Mouse (Mus musculus) stomach, embryonic 15.5 days (tissue): ENCODE data around the gene Nsd1. TPM values are rescaled to one million over a fixed set of nuclear protein-coding genes. Genes with fewer than 3 reads are reported as not detected.
"Not testable (repeated sequence)": the region's sequence is repeated elsewhere in the genome, so short reads cannot be mapped to it uniquely, and the experiment has no call there.

Experiments
- ATAC-seq: fragments of 200-750 bp; cut with Nextera tagmentation; 2 replicates; pipeline ENCODE4 v1.8.0; 2017; ENCODE audit warnings: low read depth, moderate number of reproducible peaks, moderate TSS enrichment; ENCODE audit not compliant: insufficient read depth, low FRiP score
- H3K27ac ChIP-seq: fragments of 300-500 bp; sonication (generic); 2 replicates; pipeline ENCODE4 v1.5.1; 2015; ENCODE audit warnings: mild to moderate bottlenecking, inconsistent platforms
- H3K27me3 ChIP-seq: fragments of 300-500 bp; sonication (generic); replicated peaks from 2 replicates; pipeline ENCODE4 v1.6.1; 2015; ENCODE audit warnings: inconsistent platforms
- H3K36me3 ChIP-seq: fragments of 300-500 bp; sonication (generic); 2 replicates; pipeline ENCODE4 v1.6.1; 2015; ENCODE audit warnings: inconsistent platforms
- H3K4me1 ChIP-seq: fragments of 300-500 bp; sonication (generic); 2 replicates; pipeline ENCODE4 v1.6.1; 2015; ENCODE audit warnings: inconsistent platforms
- H3K4me2 ChIP-seq: fragments of 300-500 bp; sonication (generic); 2 replicates; pipeline ENCODE4 v1.6.1; 2015; ENCODE audit warnings: mild to moderate bottlenecking, inconsistent platforms
- H3K4me3 ChIP-seq: fragments of 300-500 bp; sonication (generic); replicated peaks from 2 replicates; pipeline ENCODE4 v1.5.1; 2015; ENCODE audit warnings: inconsistent platforms
- H3K9ac ChIP-seq: fragments of 300-500 bp; sonication (generic); 2 replicates; pipeline ENCODE4 v1.6.1; 2015; ENCODE audit warnings: inconsistent platforms
- H3K9me3 ChIP-seq: fragments of 300-500 bp; sonication (generic); 2 replicates; pipeline ENCODE4 v1.6.1; 2016; ENCODE audit warnings: inconsistent platforms
- WGBS: fragments of 180-500 bp; shearing (Covaris S2); methylation state at CpG from one replicate; pipeline ENCODE4 v1.1.7; 2015; 5-methylcytosine and 5-hydroxymethylcytosine counted together
- polyA plus RNA-seq: library from polyadenylated mRNA; unstranded; fragments of >200 nt; fragmentation: Nextera tagmentation; extraction: Ambion mirVana; gene quantifications from 2 replicates; pipeline ENCODE4 v1.2.1, GENCODE M21; 2015

Nsd1 gene
- polyA plus RNA-seq, 1 experiment from 2014 or later, result 57.0 TPM

DNA sequence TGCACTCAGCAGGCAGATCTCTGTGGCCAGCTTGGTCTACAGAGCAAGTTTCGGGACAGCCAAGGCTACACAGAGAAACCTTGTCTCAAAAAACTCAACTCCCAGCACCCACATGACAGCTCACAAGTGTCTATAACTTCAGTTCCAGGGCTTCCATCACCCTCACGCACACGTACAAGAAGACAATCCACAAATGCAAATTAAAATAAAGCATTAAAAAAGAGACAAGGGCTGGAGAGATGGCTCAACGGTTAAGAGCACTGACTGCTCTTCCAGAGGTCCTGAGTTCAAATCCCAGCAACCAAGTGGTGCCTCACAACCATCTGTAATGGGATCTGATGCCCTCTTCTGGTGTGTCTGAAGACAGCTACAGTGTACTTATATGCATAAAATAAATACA lies 6.8 kb upstream of the Nsd1 start:
- H3K4me3 ChIP-seq, H3K4me1 ChIP-seq, H3K36me3 ChIP-seq, H3K4me2 ChIP-seq, ATAC-seq, H3K27ac ChIP-seq, H3K9ac ChIP-seq, H3K27me3 ChIP-seq, H3K9me3 ChIP-seq: not testable (repeated sequence)
- 82% methylated on average over 4 of the region's 4 CpGs for WGBS

DNA sequence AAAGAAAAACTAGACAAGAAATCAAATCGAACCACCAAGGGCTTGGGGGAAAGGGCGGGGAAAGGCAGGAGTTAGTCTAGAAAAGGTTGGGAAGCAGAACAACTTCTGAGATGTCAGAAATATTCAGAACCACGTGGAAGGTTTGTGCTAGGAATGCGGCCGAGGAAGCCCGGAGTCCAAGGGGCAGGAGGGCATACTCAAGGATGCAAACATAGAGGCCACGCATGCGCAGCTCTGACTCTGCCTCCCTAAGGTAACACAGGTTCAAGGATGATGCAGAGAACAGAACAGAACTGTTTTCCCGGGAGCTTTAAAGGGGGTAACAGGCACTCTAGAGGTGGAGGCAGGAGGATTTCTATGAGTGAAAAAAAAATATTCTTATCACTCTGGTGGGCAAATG lies 5.8 kb upstream of the Nsd1 start:
- WGBS, result 67% methylated on average over 9 of the region's 9 CpGs
- no peak for ATAC-seq
- Histone ChIP-seq H3K36me3 (no peaks in the 10 kb centered on the region), H3K27ac (no peak overlapping the region), H3K4me2 (no peak overlapping the region), H3K9me3 (no peaks in the 10 kb centered on the region), H3K4me1 (no peaks in the 10 kb centered on the region), H3K27me3 (no peaks in the 10 kb centered on the region), H3K9ac (no peak overlapping the region), H3K4me3 (no peak overlapping the region)

DNA sequence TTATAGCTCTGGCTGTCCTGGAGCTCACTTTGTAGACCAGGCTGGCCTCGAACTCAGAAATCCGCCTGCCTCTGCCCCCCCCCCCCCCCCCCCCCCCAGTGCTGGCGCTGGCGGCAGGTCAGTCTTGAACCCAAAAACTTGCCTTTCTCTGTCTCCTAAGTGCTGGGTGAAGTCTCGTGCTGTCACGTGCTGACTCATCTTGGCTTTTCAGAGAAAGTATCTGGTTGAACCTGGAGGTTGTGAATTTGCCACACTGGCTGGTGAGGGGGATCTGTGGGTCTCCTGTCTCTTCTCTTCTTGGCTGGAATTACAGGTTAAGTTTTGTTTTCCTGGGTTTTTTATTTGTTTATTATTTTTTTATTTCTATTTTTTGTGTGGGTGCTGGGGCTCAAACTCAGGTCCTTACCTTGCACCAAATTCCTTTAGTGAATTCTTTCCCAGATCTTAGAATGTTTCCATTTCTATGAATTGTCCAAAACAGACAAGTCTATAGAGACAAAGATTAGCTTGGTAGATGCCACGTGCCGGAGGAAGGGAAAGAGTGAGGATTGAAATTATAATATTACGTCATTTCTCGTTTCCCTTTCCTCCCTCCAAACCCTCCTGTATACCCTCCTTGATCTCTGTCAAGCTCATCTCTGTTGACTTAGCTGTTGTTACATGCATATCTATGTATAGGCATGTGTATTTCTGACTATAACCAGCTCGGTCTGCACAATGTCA lies 4.8 kb upstream of the Nsd1 start:
- Histone ChIP-seq H3K4me3 (no peak overlapping the region), H3K27ac (no peak overlapping the region), H3K4me1 (peaks cover 6% of the 10 kb centered on the region), H3K27me3 (no peaks in the 10 kb centered on the region), H3K36me3 (no peaks in the 10 kb centered on the region), H3K4me2 (no peak overlapping the region), H3K9ac (no peak overlapping the region), H3K9me3 (no peaks in the 10 kb centered on the region)
- no peak for ATAC-seq
- 83% methylated on average over 7 of the region's 11 CpGs for WGBS

DNA sequence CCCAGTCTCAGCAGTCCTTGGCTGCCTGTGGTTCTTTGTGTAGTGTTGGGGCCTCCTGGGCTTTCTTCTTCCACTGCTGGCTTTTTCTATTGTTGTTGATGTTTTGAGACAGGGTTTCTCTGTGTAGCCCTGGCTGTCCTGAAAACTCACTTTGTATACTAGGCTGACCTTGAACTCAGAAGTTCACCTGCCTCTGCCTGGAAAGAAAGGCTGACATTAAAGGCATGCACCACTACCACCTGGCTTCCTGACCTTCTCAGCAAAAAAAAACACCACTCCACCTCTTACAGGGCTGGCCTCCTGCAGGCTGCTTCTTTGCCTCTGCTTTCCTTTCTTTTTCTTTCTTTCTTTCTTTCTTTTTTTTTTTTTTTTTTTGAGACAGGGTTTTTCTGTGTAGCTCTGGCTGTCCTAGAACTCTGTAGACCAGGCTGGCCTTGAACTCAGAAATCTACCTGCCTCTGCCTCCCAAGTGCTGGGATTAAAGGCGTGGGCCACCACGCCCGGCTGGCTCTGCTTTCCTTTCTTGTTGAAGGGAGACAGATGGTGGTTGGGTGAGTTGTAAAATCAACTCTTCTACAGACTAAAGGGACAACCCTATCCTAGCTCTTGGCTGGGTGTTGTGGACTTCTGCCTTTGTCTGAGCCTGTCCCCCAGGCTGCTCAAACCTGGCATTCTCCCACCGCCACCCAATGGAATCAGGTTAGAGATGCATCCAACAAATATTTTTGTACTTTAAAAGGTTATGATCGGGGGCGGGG lies 4.0 kb upstream of the Nsd1 start:
- WGBS, result 83% methylated on average over 6 of the region's 6 CpGs
- Histone ChIP-seq H3K4me3 (no peak overlapping the region), H3K9me3 (no peaks in the 10 kb centered on the region), H3K27ac (no peak overlapping the region), H3K4me1 (peaks cover 10% of the 10 kb centered on the region), H3K9ac (no peak overlapping the region), H3K4me2 (no peak overlapping the region), H3K36me3 (no peaks in the 10 kb centered on the region), H3K27me3 (no peaks in the 10 kb centered on the region)
- no peak for ATAC-seq

DNA sequence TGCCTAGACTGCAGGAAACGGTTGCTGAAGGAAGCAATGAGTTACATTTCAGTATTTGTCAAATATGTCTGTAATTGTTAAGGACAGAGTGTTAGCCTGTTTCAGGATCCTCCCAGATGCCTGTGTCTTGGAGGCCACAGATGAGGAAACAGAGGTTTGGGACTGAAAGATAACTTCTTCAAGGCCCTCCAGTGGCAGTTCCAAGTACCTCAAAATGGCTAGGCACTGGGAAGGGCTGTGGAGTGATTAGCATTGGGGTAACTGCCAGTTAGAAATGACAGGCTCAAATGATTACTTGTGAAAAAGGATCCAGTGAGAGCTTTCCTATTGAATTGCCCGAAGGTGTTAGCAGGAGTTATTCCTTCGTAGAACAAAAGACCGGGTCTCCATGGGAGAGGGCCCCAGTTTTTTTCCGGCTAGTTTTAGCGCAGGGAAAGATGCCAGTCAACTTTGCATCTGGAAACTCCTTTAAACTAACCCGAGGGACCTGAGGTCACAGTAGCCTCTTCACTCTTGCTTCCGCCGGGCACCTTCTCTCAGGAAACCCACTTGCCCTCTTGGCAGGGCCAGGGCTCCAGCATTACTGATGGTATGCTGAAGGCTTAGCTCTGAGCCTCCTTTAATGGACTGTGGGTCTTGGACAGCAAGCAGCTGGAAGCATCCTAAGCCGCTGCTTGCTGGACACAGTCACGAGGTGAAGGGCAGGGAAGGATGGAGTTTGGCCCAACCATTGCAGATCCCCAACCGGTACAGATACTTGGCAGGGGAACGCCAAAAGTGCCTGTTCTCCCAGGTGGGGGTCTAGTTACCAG lies 539 bp upstream of the Nsd1 start:
- H3K9ac ChIP-seq, result no peak overlapping the region
- H3K9me3 ChIP-seq, result no peaks in the 10 kb centered on the region
- H3K27ac ChIP-seq, result peak overlapping the region; percentile 45; the same call in 1 of the 2 replicates
- H3K4me1 ChIP-seq, result peaks cover 18% of the 10 kb centered on the region
- no peak overlapping the region for H3K4me3 ChIP-seq
- no peak for ATAC-seq
- no peak overlapping the region for H3K4me2 ChIP-seq
- H3K36me3 ChIP-seq, result no peaks in the 10 kb centered on the region
- no peaks in the 10 kb centered on the region for H3K27me3 ChIP-seq
- WGBS, result 76% methylated on average over 13 of the region's 13 CpGs

DNA sequence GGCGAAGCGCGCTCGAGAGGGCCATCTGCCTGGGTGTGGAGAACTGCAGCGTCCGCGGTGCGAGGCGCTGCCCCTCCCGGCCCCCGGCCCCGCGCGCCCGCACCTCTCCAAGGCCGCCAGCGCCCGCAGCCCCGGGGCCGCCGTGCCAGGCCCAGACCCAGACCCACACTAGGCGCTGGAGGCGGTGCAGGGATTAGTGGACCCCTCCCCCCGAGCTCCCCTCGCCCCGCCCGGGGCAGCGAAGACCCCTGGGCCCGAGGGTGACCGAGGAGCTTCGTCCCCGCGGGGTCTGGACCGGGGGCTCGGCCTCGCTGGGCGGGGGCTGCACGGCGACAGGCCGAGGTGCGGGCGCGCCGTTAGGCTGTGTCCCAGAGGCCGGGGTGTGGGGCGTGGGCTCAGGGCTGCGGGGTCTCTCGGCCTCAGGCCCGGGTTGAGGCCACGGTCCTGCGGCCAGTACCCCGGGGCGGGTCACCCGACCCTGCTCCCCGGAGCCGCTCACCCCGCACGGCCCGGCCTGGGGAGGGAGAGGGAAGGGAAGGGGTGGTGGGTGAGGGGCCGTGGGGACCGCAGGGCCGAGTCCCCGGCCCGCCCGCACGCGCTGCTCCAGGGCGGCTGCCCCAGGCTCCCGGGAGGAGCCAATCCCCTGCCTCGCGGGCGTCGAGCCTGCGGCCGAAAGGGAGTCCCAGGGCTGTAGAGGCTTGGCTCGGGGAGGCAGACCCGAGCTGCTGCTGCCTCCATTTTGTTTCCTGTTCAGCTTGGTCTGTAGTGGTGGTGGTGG lies 800 bp downstream of the Nsd1 start:
- WGBS, result under 1% methylated on average over 77 of the region's 77 CpGs
- no peaks in the 10 kb centered on the region for H3K9me3 ChIP-seq
- peak overlapping the region; percentile 76 for H3K4me3 ChIP-seq
- ATAC-seq, result peak; percentile 27
- H3K4me2 ChIP-seq, result peak overlapping the region; percentile 81
- peaks cover 20% of the 10 kb centered on the region for H3K4me1 ChIP-seq
- no peaks in the 10 kb centered on the region for H3K27me3 ChIP-seq
- H3K9ac ChIP-seq, result peak overlapping the region; percentile 68
- H3K36me3 ChIP-seq, result no peaks in the 10 kb centered on the region
- H3K27ac ChIP-seq, result peak overlapping the region; percentile 99

DNA sequence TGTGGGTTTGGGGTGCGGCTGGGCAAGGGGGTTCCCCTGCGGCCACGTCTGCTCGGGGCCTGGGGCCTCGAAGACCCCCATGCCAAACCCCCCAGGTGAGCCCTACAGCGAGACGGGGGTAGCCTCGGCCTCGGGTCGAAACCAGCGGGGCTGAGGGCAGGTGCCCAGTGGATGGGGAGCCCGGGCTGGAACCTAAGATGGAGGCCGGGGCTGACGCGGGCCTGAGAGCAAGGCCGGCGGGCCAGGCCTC lies 1.3 kb downstream of the Nsd1 start:
- H3K9me3 ChIP-seq, result no peaks in the 10 kb centered on the region
- peak overlapping the region; percentile 68 for H3K9ac ChIP-seq
- peak overlapping the region; percentile 81 for H3K4me2 ChIP-seq
- WGBS, result 1% methylated on average over 17 of the region's 17 CpGs
- no peaks in the 10 kb centered on the region for H3K27me3 ChIP-seq
- peaks cover 24% of the 10 kb centered on the region for H3K4me1 ChIP-seq
- H3K36me3 ChIP-seq, result 0 out of 2 replicates have a peak, but pooled peaks cover 3% of the 10 kb centered on the region
- H3K4me3 ChIP-seq, result peak overlapping the region; percentile 76
- H3K27ac ChIP-seq, result peak overlapping the region; percentile 99
- peak; percentile 69 for ATAC-seq

DNA sequence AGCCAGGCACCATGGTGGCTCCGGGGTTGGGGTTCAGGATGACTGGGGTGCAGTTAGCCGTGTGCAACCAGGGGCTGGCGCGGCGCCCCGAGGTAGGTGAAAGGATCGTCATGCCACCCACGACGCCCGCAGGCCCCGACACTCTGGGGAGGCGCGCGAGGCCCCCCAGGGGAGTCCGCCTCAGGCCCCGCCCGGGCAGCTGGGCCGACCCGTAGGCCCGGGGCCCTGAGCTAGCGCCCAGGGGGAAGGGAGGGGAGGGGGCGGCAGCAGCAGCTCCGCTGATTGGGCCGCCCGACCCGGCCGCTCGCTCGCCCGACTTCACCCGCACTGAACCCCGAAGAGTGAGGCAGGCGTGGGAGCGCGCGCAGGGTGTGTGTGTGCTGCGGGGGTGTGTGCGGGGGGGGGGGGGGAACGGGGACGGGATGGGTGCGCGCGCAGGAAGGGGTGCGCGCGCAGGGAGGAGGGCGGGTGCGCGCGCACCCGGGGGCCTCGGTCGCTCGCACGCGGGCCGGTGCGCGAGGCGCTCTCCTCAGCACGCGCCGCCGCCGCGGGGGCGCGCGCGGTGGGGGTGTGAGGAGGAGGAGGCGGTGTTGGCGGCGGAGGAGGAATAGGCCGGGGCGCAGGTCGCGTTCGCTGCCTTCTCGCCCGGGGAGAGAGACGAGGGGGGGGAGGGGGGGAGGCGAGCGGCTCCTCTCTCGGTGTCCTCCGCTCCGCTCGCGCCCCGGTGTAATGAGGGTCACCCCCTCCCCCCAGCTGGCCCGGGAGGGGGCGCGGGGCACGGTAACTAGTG lies 1.8 kb downstream of the Nsd1 start:
- Histone ChIP-seq H3K36me3 (peaks cover 4% of the 10 kb centered on the region; the same call in 1 of the 2 replicates), H3K4me3 (peak overlapping the region; percentile 76), H3K27me3 (no peaks in the 10 kb centered on the region), H3K27ac (peak overlapping the region; percentile 99), H3K4me1 (peaks cover 29% of the 10 kb centered on the region), H3K9ac (peak overlapping the region; percentile 87), H3K9me3 (no peaks in the 10 kb centered on the region), H3K4me2 (peak overlapping the region; percentile 81)
- WGBS, result 0% methylated on average over 31 of the region's 93 CpGs
- peak; percentile 85 for ATAC-seq

DNA sequence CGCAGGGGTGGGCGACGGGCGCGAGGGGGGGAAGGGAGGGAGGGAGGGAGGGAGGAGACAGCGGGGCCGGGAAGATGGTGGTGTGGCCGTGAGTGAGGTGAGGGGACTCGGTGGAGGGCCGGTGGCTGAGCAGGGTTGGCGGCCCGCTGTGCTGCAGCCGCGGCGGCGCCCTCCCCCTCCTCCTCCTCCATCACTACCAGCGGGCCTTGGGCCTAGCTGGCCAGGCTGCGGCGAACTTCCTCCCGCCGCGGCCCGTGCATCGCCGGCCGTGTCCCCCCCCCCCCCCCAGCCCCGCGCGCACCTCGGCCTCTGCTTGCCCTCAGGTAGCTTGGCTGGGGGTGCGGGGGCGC lies 2.4 kb downstream of the Nsd1 start:
- H3K4me3 ChIP-seq, result peak overlapping the region; percentile 76
- peaks cover 4% of the 10 kb centered on the region; the same call in 1 of the 2 replicates for H3K36me3 ChIP-seq
- H3K4me1 ChIP-seq, result peaks cover 29% of the 10 kb centered on the region
- peak; percentile 53 for ATAC-seq
- H3K4me2 ChIP-seq, result peak overlapping the region; percentile 81
- 0% methylated on average over 8 of the region's 32 CpGs for WGBS
- H3K9me3 ChIP-seq, result no peaks in the 10 kb centered on the region
- H3K27ac ChIP-seq, result peak overlapping the region; percentile 99
- H3K27me3 ChIP-seq, result no peaks in the 10 kb centered on the region
- peak overlapping the region; percentile 87 for H3K9ac ChIP-seq

DNA sequence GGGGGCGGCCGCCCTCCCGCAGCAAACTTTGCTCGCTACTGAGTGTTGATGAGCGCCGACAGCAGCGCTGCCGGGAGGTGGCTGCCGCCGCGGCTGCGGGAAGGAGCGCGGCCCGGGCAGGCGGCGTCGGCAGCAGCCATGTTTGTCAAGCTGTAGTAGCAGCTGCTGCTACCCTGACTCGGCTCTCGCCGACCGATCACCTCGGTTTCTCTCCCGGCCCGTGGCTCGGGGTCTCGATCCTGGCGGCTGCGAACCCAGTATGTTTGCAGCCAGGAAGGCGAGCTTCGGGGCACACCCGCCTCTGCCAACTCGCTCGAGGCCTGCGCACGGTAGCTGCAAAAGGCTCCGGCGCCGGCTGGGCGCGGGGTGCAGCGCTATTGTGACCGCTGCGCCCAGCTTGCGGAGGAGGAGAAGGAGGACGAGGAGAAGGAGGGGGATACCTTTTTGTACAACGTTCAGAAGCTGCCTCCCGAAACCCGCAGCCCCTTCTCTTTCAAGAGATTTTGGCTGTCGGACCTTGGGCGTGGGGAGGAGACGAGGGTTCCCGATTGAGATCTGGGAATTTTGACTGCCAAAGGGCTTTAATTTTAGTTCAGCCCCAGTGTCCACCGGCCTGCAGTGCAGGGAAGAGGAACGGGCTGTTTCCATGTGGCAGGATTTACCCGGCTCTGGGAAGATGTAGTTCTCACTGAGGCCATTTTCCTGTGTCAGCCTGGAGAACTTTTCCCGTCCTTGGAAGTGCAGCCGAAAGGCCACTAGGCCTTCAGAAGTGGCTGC lies 3.0 kb downstream of the Nsd1 start:
- Histone ChIP-seq H3K36me3 (peaks cover 4% of the 10 kb centered on the region; the same call in 1 of the 2 replicates), H3K4me3 (peak overlapping the region; percentile 76), H3K9me3 (no peaks in the 10 kb centered on the region), H3K4me1 (peaks cover 29% of the 10 kb centered on the region), H3K4me2 (peak overlapping the region; percentile 81), H3K27me3 (no peaks in the 10 kb centered on the region), H3K27ac (peak overlapping the region; percentile 99), H3K9ac (peak overlapping the region; percentile 87)
- ATAC-seq, result no peak
- WGBS, result under 1% methylated on average over 55 of the region's 58 CpGs
